Mouse (Mus musculus): Measurements from ENCODE around the gene Ptpn6. TPM values are rescaled to one million over a fixed set of nuclear protein-coding genes. Genes with fewer than 3 reads are reported as not detected.

Ptpn6 gene
- polyA plus RNA-seq, 1 experiment from 2014 or later = 5.6 TPM

GRCm38 (mm10) chr6:124702784-124703103, 35.8 kb downstream of the Ptpn6 start:
- Histone ChIP-seq H3K4me3 (replicated peaks; ENCODE audit: low read depth, low read length) (no peak overlapping the region), H3K27ac (replicated peaks; ENCODE audit: low read depth, low read length) (no peak overlapping the region), H3K4me2 (ENCODE audit: low read length) (no peak overlapping the region), H3K9me3 (ENCODE audit: control insufficient read depth, low read length) (no peaks in the 10 kb centered on the region), H3K4me1 (ENCODE audit: control insufficient read depth, insufficient read depth, low read length) (no peaks in the 10 kb centered on the region), H3K27me3 (ENCODE audit: control insufficient read depth, insufficient read depth, low read length) (no peaks in the 10 kb centered on the region), H3K9ac (replicated peaks; ENCODE audit: low read length) (no peak overlapping the region), H3K36me3 (ENCODE audit: control insufficient read depth, insufficient read depth, low read length) (peaks cover 71% of the 10 kb centered on the region)
- ATAC-seq (ENCODE audit: low FRiP score, low TSS enrichment) (peak; percentile 59; the same call in 1 of the 2 replicates), DNase-seq (peak; percentile 79)
- 54% methylated on average over 3 of the region's 3 CpGs for WGBS

- Histone ChIP-seq H3K27ac (replicated peaks; ENCODE audit: low read depth, low read length) (no peak overlapping the region), H3K9ac (replicated peaks; ENCODE audit: low read length) (no peak overlapping the region), H3K9me3 (ENCODE audit: control insufficient read depth, low read length) (no peaks in the 10 kb centered on the region), H3K27me3 (ENCODE audit: control insufficient read depth, insufficient read depth, low read length) (no peaks in the 10 kb centered on the region), H3K4me2 (ENCODE audit: low read length) (no peak overlapping the region), H3K4me3 (replicated peaks; ENCODE audit: low read depth, low read length) (no peak overlapping the region), H3K36me3 (ENCODE audit: control insufficient read depth, insufficient read depth, low read length) (peaks cover 69% of the 10 kb centered on the region), H3K4me1 (ENCODE audit: control insufficient read depth, insufficient read depth, low read length) (no peaks in the 10 kb centered on the region)
- peak; percentile 38; the same call in 1 of the 2 replicates for ATAC-seq (ENCODE audit: low FRiP score, low TSS enrichment)
- no peak for DNase-seq
- WGBS = 92% methylated on average over 17 of the region's 17 CpGs
These were observed 36.3 kb downstream of the Ptpn6 start for GRCm38 (mm10) chr6:124702102-124702783.

GRCm38 (mm10) chr6:124701338-124701737, 37.2 kb downstream of the Ptpn6 start:
- H3K4me3 ChIP-seq (replicated peaks; ENCODE audit: low read depth, low read length) = no peak overlapping the region
- H3K9me3 ChIP-seq (ENCODE audit: control insufficient read depth, low read length) = no peaks in the 10 kb centered on the region
- no peaks in the 10 kb centered on the region for H3K4me1 ChIP-seq (ENCODE audit: control insufficient read depth, insufficient read depth, low read length)
- H3K9ac ChIP-seq (replicated peaks; ENCODE audit: low read length) = no peak overlapping the region
- H3K4me2 ChIP-seq (ENCODE audit: low read length) = no peak overlapping the region
- WGBS = 81% methylated on average over 8 of the region's 8 CpGs
- no peak for ATAC-seq (ENCODE audit: low FRiP score, low TSS enrichment)
- H3K27me3 ChIP-seq (ENCODE audit: control insufficient read depth, insufficient read depth, low read length) = no peaks in the 10 kb centered on the region
- peaks cover 66% of the 10 kb centered on the region for H3K36me3 ChIP-seq (ENCODE audit: control insufficient read depth, insufficient read depth, low read length)
- no peak overlapping the region for H3K27ac ChIP-seq (replicated peaks; ENCODE audit: low read depth, low read length)
- peak; percentile 24 for DNase-seq

- no peak for ATAC-seq (ENCODE audit: low FRiP score, low TSS enrichment)
These were observed 38.4 kb downstream of the Ptpn6 start for GRCm38 (mm10) chr6:124699962-124700610.

GRCm38 (mm10) chr6:124699366-124699765, 39.1 kb downstream of the Ptpn6 start:
- Histone ChIP-seq H3K4me3 (replicated peaks; ENCODE audit: low read depth, low read length) (no peak overlapping the region), H3K9ac (replicated peaks; ENCODE audit: low read length) (no peak overlapping the region), H3K27me3 (ENCODE audit: control insufficient read depth, insufficient read depth, low read length) (no peaks in the 10 kb centered on the region), H3K27ac (replicated peaks; ENCODE audit: low read depth, low read length) (no peak overlapping the region), H3K4me1 (ENCODE audit: control insufficient read depth, insufficient read depth, low read length) (no peaks in the 10 kb centered on the region), H3K36me3 (ENCODE audit: control insufficient read depth, insufficient read depth, low read length) (peaks cover 48% of the 10 kb centered on the region), H3K9me3 (ENCODE audit: control insufficient read depth, low read length) (no peaks in the 10 kb centered on the region), H3K4me2 (ENCODE audit: low read length) (no peak overlapping the region)
- WGBS = 90% methylated on average over 4 of the region's 4 CpGs
- ATAC-seq (ENCODE audit: low FRiP score, low TSS enrichment) (no peak), DNase-seq (no peak)

More at GRCm38 (mm10) chr6:124699962-124700610, 38.4 kb downstream of the Ptpn6 start:
- no peak for DNase-seq
- no peaks in the 10 kb centered on the region for H3K27me3 ChIP-seq (ENCODE audit: control insufficient read depth, insufficient read depth, low read length)
- no peak overlapping the region for H3K4me2 ChIP-seq (ENCODE audit: low read length)
- WGBS = 78% methylated on average over 11 of the region's 11 CpGs
- no peaks in the 10 kb centered on the region for H3K4me1 ChIP-seq (ENCODE audit: control insufficient read depth, insufficient read depth, low read length)
- H3K9me3 ChIP-seq (ENCODE audit: control insufficient read depth, low read length) = no peaks in the 10 kb centered on the region
- H3K36me3 ChIP-seq (ENCODE audit: control insufficient read depth, insufficient read depth, low read length) = peaks cover 55% of the 10 kb centered on the region
- H3K27ac ChIP-seq (replicated peaks; ENCODE audit: low read depth, low read length) = no peak overlapping the region
- no peak overlapping the region for H3K9ac ChIP-seq (replicated peaks; ENCODE audit: low read length)
- no peak overlapping the region for H3K4me3 ChIP-seq (replicated peaks; ENCODE audit: low read depth, low read length)

- Histone ChIP-seq H3K9me3 (ENCODE audit: control insufficient read depth, low read length) (no peaks in the 10 kb centered on the region), H3K36me3 (ENCODE audit: control insufficient read depth, insufficient read depth, low read length) (peaks cover 42% of the 10 kb centered on the region), H3K27me3 (ENCODE audit: control insufficient read depth, insufficient read depth, low read length) (no peaks in the 10 kb centered on the region), H3K27ac (replicated peaks; ENCODE audit: low read depth, low read length) (no peak overlapping the region), H3K9ac (replicated peaks; ENCODE audit: low read length) (no peak overlapping the region), H3K4me1 (ENCODE audit: control insufficient read depth, insufficient read depth, low read length) (no peaks in the 10 kb centered on the region), H3K4me2 (ENCODE audit: low read length) (no peak overlapping the region), H3K4me3 (replicated peaks; ENCODE audit: low read depth, low read length) (no peak overlapping the region)
- no peak for DNase-seq
- no peak for ATAC-seq (ENCODE audit: low FRiP score, low TSS enrichment)
- 89% methylated on average over 6 of the region's 6 CpGs for WGBS
These were observed 39.8 kb downstream of the Ptpn6 start for GRCm38 (mm10) chr6:124698751-124699150.

GRCm38 (mm10) chr6:124696441-124697150, 41.9 kb downstream of the Ptpn6 start:
- DNase-seq (no peak), ATAC-seq (ENCODE audit: low FRiP score, low TSS enrichment) (no peak)
- Histone ChIP-seq H3K4me2 (ENCODE audit: low read length) (no peak overlapping the region), H3K27me3 (ENCODE audit: control insufficient read depth, insufficient read depth, low read length) (no peaks in the 10 kb centered on the region), H3K27ac (replicated peaks; ENCODE audit: low read depth, low read length) (no peak overlapping the region), H3K4me1 (ENCODE audit: control insufficient read depth, insufficient read depth, low read length) (no peaks in the 10 kb centered on the region), H3K4me3 (replicated peaks; ENCODE audit: low read depth, low read length) (no peak overlapping the region), H3K36me3 (ENCODE audit: control insufficient read depth, insufficient read depth, low read length) (peaks cover 20% of the 10 kb centered on the region), H3K9me3 (ENCODE audit: control insufficient read depth, low read length) (no peaks in the 10 kb centered on the region), H3K9ac (replicated peaks; ENCODE audit: low read length) (no peak overlapping the region)
- 93% methylated on average over 7 of the region's 7 CpGs for WGBS

- WGBS = 80% methylated on average over 15 of the region's 15 CpGs
- H3K9me3 ChIP-seq (ENCODE audit: control insufficient read depth, low read length) = no peaks in the 10 kb centered on the region
- no peak for ATAC-seq (ENCODE audit: low FRiP score, low TSS enrichment)
These were observed 44.2 kb downstream of the Ptpn6 start for GRCm38 (mm10) chr6:124694166-124694955.

More at GRCm38 (mm10) chr6:124694166-124694955, 44.2 kb downstream of the Ptpn6 start:
- no peak overlapping the region for H3K27ac ChIP-seq (replicated peaks; ENCODE audit: low read depth, low read length)
- H3K4me1 ChIP-seq (ENCODE audit: control insufficient read depth, insufficient read depth, low read length) = no peaks in the 10 kb centered on the region
- peak; percentile 62 for DNase-seq
- no peak overlapping the region for H3K4me3 ChIP-seq (replicated peaks; ENCODE audit: low read depth, low read length)
- H3K36me3 ChIP-seq (ENCODE audit: control insufficient read depth, insufficient read depth, low read length) = no peaks in the 10 kb centered on the region
- H3K9ac ChIP-seq (replicated peaks; ENCODE audit: low read length) = no peak overlapping the region
- H3K27me3 ChIP-seq (ENCODE audit: control insufficient read depth, insufficient read depth, low read length) = no peaks in the 10 kb centered on the region
- H3K4me2 ChIP-seq (ENCODE audit: low read length) = no peak overlapping the region

Measured in midbrain, embryonic 14.5 days (tissue).